Mouse (Mus musculus) liver, embryonic 14.5 days (tissue): Measurements from ENCODE around the gene Hoxd3.

Experiments used
- CTCF ChIP-seq: IDR thresholded peaks from 2 replicates; pipeline ENCODE4 v1.5.1; 2016; ENCODE audit warnings: antibody characterized with exemption, low read depth, control low read depth
- EP300 ChIP-seq: IDR thresholded peaks from 2 replicates; pipeline ENCODE4 v1.6.1; 2016; ENCODE audit warnings: antibody characterized with exemption, low read depth

GRCm38 (mm10) chr2:74693432-74693827, 18.3 kb upstream of the Hoxd3 start:
- no peak for TF ChIP-seq CTCF
- TF ChIP-seq EP300 = no peak
